Mouse (Mus musculus) erythroblast, adult 5-6 weeks (primary cell): ENCODE measurements around the gene Zfp628. TPM values are rescaled to one million over a fixed set of nuclear protein-coding genes. Genes with fewer than 3 reads are reported as not detected.
A peak's percentile ranks its signal among the peaks of the same experiment; 100 is the strongest.

ENCODE experiments used
- ATAC-seq: replicated peaks from 2 replicates; pipeline ENCODE4 v1.8.0; 2016; ENCODE audit warnings: moderate number of reproducible peaks, mild to moderate bottlenecking, moderate TSS enrichment, inconsistent platforms; ENCODE audit not compliant: poor library complexity, low FRiP score, severe bottlenecking
- total RNA-seq, 2 experiments: library from RNA; stranded (forward) in 1 of 2; stranded (reverse) in 1 of 2; fragments of 150-400 nt in 1 of 2; fragments of 200-764, 138-1000 nt in 1 of 2; gene quantifications; 2 replicates each; pipeline versions ENCODE4 v1.2.3 to v1.2.4; 2015 to 2017; ENCODE audit warnings: low replicate concordance in 2 of 2

Zfp628 gene
- total RNA-seq, 2 experiments from 2014 or later: 1.5 to 1.7 TPM

GRCm38 (mm10) chr7:4915669-4916416 is 826 bp downstream of the Zfp628 start:
- peak; percentile 65 for ATAC-seq

DNA sequence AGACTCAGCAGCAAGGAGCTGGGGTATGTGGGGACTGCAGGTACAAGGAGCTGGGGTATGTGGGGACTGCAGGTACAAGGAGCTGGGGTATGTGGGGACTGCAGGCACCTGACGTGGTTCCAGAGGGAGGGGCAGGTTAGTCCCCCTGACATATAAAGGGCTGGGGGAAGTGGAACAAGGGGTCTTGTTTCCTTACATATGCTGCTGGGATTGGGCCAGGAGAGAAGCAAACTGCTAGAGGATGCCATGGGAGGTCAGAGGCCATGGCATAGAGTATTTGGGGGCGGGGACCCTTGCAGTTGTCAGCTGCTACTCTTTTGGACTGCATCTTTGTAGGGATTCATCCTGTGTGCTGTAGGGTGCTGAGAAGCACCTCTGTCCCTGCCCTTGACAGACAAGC is 2.5 kb downstream of the Zfp628 start:
- no peak for ATAC-seq

DNA sequence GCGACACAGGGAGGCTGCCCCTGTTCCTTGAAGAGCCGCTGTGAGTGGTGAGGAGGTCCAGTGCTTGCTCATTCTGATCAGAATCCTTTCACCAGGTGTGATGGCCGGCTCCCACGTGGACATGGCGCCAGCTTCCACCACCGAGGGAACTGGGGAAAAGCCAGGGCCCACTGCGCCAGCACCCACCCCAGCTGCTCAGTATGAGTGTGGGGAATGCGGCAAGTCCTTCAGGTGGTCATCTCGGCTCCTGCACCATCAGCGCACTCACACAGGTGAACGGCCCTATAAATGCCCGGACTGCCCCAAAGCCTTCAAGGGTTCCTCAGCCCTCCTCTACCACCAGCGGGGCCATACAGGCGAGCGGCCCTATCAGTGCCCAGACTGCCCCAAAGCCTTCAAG is 3.7 kb downstream of the Zfp628 start:
- ATAC-seq: no peak

GRCm38 (mm10) chr7:4919096-4919495 is 4.1 kb downstream of the Zfp628 start:
- ATAC-seq: no peak

DNA sequence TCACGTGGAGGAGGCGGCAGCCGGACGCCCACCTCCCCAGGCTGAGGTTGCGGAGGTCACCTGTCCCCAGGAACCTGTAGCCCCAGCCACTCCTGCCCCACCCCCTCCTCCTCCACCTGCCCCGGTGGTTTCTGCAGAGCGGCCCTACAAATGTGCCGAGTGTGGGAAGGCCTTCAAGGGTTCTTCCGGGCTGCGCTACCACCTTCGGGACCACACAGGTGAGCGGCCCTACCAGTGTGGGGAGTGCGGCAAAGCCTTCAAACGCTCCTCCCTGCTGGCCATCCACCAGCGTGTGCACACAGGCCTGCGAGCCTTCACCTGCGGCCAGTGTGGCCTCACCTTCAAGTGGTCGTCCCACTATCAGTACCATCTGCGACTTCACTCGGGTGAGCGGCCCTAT is 5.0 kb downstream of the Zfp628 start:
- no peak for ATAC-seq

- no peak for ATAC-seq
Measured at GRCm38 (mm10) chr7:4920496-4920895, 5.5 kb downstream of the Zfp628 start.

DNA sequence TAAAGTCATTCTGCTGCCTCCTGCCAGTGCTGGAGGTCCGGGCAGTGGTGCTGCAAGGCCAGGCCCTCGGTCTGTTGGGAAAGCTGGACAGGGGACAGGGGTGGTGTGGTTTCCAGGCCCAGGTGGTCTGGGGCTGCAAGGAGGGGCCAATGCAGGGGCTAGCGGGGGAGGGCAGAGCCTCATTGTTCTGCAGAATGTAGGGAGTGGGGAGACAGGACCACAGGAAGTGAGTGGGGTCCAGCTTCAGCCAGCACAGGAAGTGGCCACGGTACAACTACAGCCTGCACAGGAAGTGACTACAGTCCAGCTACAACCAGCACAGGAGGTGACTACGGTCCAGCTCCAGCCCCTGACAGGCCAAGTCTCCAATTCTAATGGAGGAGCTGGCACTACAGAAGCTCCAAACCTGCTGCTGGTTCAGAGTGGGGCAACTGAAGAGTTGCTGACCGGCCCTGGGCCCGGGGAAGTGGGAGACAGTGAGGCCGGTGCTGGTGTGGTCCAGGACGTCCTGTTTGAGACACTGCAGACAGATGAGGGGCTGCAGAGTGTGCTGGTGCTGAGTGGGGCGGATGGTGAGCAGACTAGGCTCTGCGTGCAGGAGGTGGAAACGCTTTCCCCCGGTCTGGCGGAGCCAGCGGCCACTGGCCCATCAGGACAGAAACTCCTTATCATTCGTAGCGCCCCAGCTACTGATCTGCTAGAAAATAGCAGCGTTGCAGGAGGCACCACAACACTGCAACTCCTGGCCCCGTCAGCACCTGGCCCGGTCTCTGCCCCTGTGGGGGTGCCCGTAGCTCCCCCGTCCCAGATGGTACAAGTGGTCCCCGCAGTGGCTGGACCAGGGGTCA is 6.2 kb downstream of the Zfp628 start:
- ATAC-seq: no peak

- no peak for ATAC-seq
Measured at GRCm38 (mm10) chr7:4921824-4922482, 6.9 kb downstream of the Zfp628 start, which contains the start of gene Nat14. Gene Nat14 (plus strand): TSS chr7:4922028.

- ATAC-seq: no peak
Measured at GRCm38 (mm10) chr7:4922508-4922907, 7.5 kb downstream of the Zfp628 start.

DNA sequence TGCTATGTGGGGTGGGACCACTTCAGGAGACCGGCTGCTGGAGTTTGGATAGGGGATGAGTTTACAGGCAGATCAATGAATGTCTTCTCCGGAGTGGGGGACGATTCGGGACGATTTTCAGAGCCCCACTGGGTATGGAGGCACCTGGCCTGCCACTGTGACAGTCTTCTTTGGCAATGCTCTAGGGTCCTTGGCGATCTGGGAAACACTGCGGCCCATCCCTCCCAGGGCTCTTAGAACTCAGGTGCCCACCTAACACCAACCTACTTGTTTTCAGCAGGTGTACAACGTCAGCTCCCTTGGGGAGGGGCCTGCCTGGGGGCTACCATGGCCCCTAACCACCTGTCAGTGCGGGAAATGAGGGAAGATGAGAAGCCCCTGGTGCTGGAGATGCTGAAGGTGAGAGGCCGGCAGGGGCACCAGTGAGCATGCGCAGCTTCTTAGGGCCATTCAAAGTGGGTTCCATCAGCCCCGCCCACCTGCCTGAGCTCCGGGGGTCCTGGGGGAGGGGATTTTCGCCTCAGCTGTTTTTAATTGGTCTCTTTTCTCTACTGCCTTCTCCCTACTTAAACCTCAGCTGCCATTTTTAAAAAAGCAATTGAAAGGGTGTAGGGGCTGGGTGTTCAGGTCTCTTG is 8.0 kb downstream of the Zfp628 start:
- ATAC-seq: no peak

DNA sequence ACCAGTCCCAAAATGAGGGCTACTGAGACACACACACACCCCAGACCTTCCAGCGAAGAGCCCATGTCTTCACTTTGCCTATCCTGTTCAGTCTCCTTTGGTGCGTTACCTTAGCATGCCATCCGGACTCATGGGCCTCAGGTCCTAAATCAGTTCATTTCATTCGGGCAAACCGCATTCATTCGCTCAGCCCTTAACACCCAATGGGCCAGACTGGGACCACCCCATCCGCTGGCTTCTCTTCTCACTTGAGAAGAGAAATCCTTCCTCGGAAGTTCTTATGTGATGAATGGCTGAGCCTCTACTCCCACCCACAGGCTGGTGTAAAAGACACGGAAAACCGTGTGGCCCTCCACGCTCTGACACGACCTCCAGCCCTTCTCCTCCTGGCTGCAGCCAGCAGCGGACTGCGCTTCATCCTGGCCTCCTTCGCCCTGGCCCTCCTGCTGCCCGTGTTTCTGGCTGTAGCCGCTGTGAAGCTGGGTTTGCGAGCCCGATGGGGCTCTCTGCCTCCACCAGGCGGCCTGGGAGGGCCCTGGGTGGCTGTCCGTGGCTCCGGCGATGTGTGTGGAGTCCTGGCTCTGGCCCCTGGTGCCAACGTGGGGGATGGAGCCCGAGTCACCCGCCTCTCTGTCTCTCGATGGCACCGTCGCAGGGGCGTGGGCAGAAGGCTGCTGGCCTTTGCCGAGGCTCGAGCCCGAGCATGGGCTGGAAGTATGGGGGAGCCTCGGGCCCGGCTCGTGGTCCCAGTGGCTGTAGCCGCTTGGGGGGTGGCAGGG is 8.8 kb downstream of the Zfp628 start:
- ATAC-seq: no peak

- no peak for ATAC-seq
Measured at GRCm38 (mm10) chr7:4924483-4924882, 9.5 kb downstream of the Zfp628 start.

GRCm38 (mm10) chr7:4924891-4925301 is 9.9 kb downstream of the Zfp628 start:
- no peak for ATAC-seq

DNA sequence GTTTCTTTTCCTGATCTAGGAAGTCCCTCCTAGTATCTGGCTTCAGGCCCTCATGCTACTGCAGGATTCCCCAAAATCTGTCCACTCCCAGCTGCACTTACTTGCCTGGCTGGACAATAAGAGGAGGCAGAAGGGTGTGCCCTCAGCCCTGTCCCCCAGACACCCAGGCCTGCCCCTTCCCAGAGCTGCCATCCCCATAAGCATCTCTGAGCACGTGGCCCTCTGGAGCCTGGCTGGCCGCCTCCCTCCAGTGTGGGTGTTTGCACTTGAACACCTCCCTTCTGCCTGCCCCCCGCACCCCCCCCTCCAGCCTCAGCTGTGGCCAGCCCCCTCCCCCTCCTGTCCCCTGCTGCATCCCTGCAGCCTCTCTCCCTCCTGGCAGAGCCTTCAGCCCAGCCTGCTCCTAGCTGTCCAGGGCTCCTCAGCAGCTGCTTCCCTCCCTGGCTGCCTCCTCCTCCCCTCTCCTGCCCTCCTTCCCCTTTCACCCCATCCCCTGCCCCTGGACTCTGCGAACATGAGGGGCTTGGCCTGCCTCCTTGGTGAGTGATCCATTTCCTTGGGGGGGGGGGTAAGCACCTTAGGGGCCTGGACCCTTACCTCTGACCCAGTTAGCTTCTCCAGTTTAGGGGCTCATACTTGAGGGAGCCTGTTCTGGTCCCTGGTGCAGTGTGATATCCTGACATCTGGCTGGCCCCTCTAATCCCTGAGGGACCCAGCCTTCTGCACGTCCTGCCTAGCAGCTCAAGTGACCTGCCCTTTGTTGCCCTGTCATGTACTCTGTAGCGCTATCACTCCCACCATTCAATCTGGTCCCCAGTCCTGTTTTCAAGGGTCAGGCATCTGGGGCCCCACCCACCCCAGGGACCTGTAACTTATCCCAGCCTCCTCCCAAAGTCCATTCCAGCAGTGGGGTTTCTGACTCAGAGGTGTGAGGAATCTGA is 10.7 kb downstream of the Zfp628 start, which contains the start of gene Ssc5d:
Gene Ssc5d, plus strand, starts transcription at position 345 of the 941 bp plus-strand sequence.
- ATAC-seq: no peak

GRCm38 (mm10) chr7:4926849-4927248 is 11.8 kb downstream of the Zfp628 start:
- no peak for ATAC-seq

GRCm38 (mm10) chr7:4927711-4928110 is 12.7 kb downstream of the Zfp628 start:
- no peak for ATAC-seq

DNA sequence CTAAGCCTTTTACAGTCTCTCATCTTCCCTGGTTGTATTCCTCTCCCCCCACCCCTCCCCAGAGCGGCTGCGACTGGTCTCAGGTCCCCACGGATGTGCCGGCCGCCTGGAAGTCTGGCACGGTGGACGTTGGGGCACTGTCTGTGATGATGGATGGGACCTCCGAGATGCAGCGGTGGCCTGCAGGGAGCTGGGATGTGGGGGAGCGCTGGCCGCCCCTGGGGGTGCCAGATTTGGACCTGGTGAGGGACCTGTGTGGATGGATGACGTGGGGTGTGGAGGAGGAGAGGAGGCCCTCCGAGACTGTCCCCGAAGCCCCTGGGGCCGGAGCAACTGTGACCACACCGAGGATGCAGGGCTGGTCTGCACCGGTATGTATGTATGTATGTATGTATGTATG is 13.3 kb downstream of the Zfp628 start:
- ATAC-seq: no peak

DNA sequence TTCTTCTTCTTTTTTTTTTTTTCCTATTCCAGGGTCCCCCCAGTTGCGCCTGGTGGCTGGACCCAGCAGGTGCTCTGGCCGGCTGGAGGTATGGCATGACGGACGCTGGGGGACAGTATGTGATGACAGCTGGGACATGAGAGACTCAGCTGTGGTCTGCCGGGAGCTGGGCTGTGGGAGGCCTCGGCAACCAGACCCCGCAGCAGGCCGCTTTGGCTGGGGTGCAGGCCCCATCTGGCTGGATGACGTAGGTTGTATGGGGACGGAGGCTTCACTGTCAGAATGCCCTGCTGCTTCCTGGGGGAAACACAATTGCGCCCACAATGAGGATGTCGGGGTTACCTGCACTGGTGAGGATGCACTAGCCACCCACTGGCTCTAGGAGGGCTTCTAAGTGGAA is 18.1 kb downstream of the Zfp628 start:
- ATAC-seq: no peak
